Mouse (Mus musculus): ENCODE data around the gene Pms1. TPM values are rescaled to one million over a fixed set of nuclear protein-coding genes. Genes with fewer than 3 reads are reported as not detected.
"Not testable (repeated sequence)": the region's sequence is repeated elsewhere in the genome, so short reads cannot be mapped to it uniquely, and the experiment has no call there.

Pms1 gene
- total RNA-seq, 1 experiment, result 15.2 TPM

- Histone ChIP-seq H3K4me3 (ENCODE audit: insufficient read depth in 1 of 2, low read depth in 1 of 2, low read length in 2 of 2, poor library complexity in 1 of 2, severe bottlenecking in 1 of 2) (no peak overlapping the region), H3K27ac (ENCODE audit: insufficient read depth, low read depth, low read length, poor library complexity, severe bottlenecking) (no peak overlapping the region), H3K9ac (ENCODE audit: insufficient read depth, low read depth, low read length, poor library complexity, severe bottlenecking) (no peak overlapping the region), H3K4me1 (ENCODE audit: control insufficient read depth in 2 of 2, insufficient read depth in 2 of 2, low read length in 2 of 2, poor library complexity in 1 of 2) (no peaks in the 10 kb centered on the region), H3K36me3 (ENCODE audit: control insufficient read depth, insufficient read depth, low read length, poor library complexity, severe bottlenecking) (no peaks in the 10 kb centered on the region; the same call in 1 of the 2 replicates), H3K9me3 (ENCODE audit: control insufficient read depth, insufficient read depth, low read depth, low read length) (no peaks in the 10 kb centered on the region)
- TF ChIP-seq MAFK (IDR thresholded peaks at IDR 0.05; ENCODE audit: insufficient read depth, low read depth, low read length), result no peak
- TF ChIP-seq HCFC1 (IDR thresholded peaks at IDR 0.05; ENCODE audit: borderline replicate concordance, insufficient read depth, low read length), result no peak
- DNase-seq (ENCODE audit: low read depth, low spot score), result no peak
- in situ Hi-C loops (cut with MboI; ENCODE audit: low sequenced_read_pairs in 2 of 2, unreplicated experiment in 2 of 2), result no loop called here
These were observed 26.9 kb downstream of the Pms1 start for GRCm38 (mm10) chr1:53269901-53270300.

- H3K4me1 ChIP-seq (ENCODE audit: control insufficient read depth in 2 of 2, insufficient read depth in 2 of 2, low read length in 2 of 2, poor library complexity in 1 of 2); H3K27ac ChIP-seq (ENCODE audit: insufficient read depth, low read depth, low read length, poor library complexity, severe bottlenecking); H3K9me3 ChIP-seq (ENCODE audit: control insufficient read depth, insufficient read depth, low read depth, low read length); H3K36me3 ChIP-seq (ENCODE audit: control insufficient read depth, insufficient read depth, low read length, poor library complexity, severe bottlenecking); H3K4me3 ChIP-seq (ENCODE audit: insufficient read depth in 1 of 2, low read depth in 1 of 2, low read length in 2 of 2, poor library complexity in 1 of 2, severe bottlenecking in 1 of 2); DNase-seq (ENCODE audit: low read depth, low spot score); H3K9ac ChIP-seq (ENCODE audit: insufficient read depth, low read depth, low read length, poor library complexity, severe bottlenecking); in situ Hi-C loops (cut with MboI; ENCODE audit: low sequenced_read_pairs in 2 of 2, unreplicated experiment in 2 of 2): not testable (repeated sequence)
These were observed 31.7 kb downstream of the Pms1 start for GRCm38 (mm10) chr1:53264958-53265612.

- DNase-seq (ENCODE audit: low read depth, low spot score), result no peak
These were observed 70.8 kb downstream of the Pms1 start for GRCm38 (mm10) chr1:53226063-53226462.

GRCm38 (mm10) chr1:53225616-53226015, 71.2 kb downstream of the Pms1 start:
- Histone ChIP-seq H3K27ac (ENCODE audit: insufficient read depth, low read depth, low read length, poor library complexity, severe bottlenecking) (no peak overlapping the region), H3K4me1 (ENCODE audit: control insufficient read depth in 2 of 2, insufficient read depth in 2 of 2, low read length in 2 of 2, poor library complexity in 1 of 2) (no peaks in the 10 kb centered on the region), H3K4me3 (ENCODE audit: insufficient read depth in 1 of 2, low read depth in 1 of 2, low read length in 2 of 2, poor library complexity in 1 of 2, severe bottlenecking in 1 of 2) (no peak overlapping the region), H3K9ac (ENCODE audit: insufficient read depth, low read depth, low read length, poor library complexity, severe bottlenecking) (no peak overlapping the region), H3K36me3 (ENCODE audit: control insufficient read depth, insufficient read depth, low read length, poor library complexity, severe bottlenecking) (no peaks in the 10 kb centered on the region), H3K9me3 (ENCODE audit: control insufficient read depth, insufficient read depth, low read depth, low read length) (no peaks in the 10 kb centered on the region)
- in situ Hi-C loops (cut with MboI; ENCODE audit: low sequenced_read_pairs in 2 of 2, unreplicated experiment in 2 of 2), result no loop called here
- no peak for DNase-seq (ENCODE audit: low read depth, low spot score)
- TF ChIP-seq ZNF384 (IDR thresholded peaks at IDR 0.05; ENCODE audit: low read depth, low read length), result no peak
- TF ChIP-seq HCFC1 (IDR thresholded peaks at IDR 0.05; ENCODE audit: borderline replicate concordance, insufficient read depth, low read length), result no peak
- TF ChIP-seq CHD2 (IDR thresholded peaks at IDR 0.05; ENCODE audit: low read depth, low read length), result no peak
- TF ChIP-seq ZC3H11A (IDR thresholded peaks at IDR 0.05; ENCODE audit: borderline replicate concordance, low read depth, low read length), result no peak
- no peak for TF ChIP-seq MAFK (IDR thresholded peaks at IDR 0.05; ENCODE audit: insufficient read depth, low read depth, low read length)

More at GRCm38 (mm10) chr1:53226063-53226462, 70.8 kb downstream of the Pms1 start:
- in situ Hi-C loops (cut with MboI; ENCODE audit: low sequenced_read_pairs in 2 of 2, unreplicated experiment in 2 of 2), result no loop called here
- Histone ChIP-seq H3K4me3 (ENCODE audit: insufficient read depth in 1 of 2, low read depth in 1 of 2, low read length in 2 of 2, poor library complexity in 1 of 2, severe bottlenecking in 1 of 2) (no peak overlapping the region), H3K9me3 (ENCODE audit: control insufficient read depth, insufficient read depth, low read depth, low read length) (no peaks in the 10 kb centered on the region), H3K36me3 (ENCODE audit: control insufficient read depth, insufficient read depth, low read length, poor library complexity, severe bottlenecking) (no peaks in the 10 kb centered on the region), H3K9ac (ENCODE audit: insufficient read depth, low read depth, low read length, poor library complexity, severe bottlenecking) (no peak overlapping the region), H3K27ac (ENCODE audit: insufficient read depth, low read depth, low read length, poor library complexity, severe bottlenecking) (no peak overlapping the region), H3K4me1 (ENCODE audit: control insufficient read depth in 2 of 2, insufficient read depth in 2 of 2, low read length in 2 of 2, poor library complexity in 1 of 2) (no peaks in the 10 kb centered on the region)
- no peak for TF ChIP-seq CHD2 (IDR thresholded peaks at IDR 0.05; ENCODE audit: low read depth, low read length)
- TF ChIP-seq HCFC1 (IDR thresholded peaks at IDR 0.05; ENCODE audit: borderline replicate concordance, insufficient read depth, low read length), result no peak
- TF ChIP-seq ZNF384 (IDR thresholded peaks at IDR 0.05; ENCODE audit: low read depth, low read length), result no peak
- TF ChIP-seq ZC3H11A (IDR thresholded peaks at IDR 0.05; ENCODE audit: borderline replicate concordance, low read depth, low read length), result no peak
- no peak for TF ChIP-seq MAFK (IDR thresholded peaks at IDR 0.05; ENCODE audit: insufficient read depth, low read depth, low read length)

GRCm38 (mm10) chr1:53224775-53225174, 72.0 kb downstream of the Pms1 start:
- H3K4me3 ChIP-seq (ENCODE audit: insufficient read depth in 1 of 2, low read depth in 1 of 2, low read length in 2 of 2, poor library complexity in 1 of 2, severe bottlenecking in 1 of 2), result no peak overlapping the region
- no peak overlapping the region for H3K27ac ChIP-seq (ENCODE audit: insufficient read depth, low read depth, low read length, poor library complexity, severe bottlenecking)
- H3K9ac ChIP-seq (ENCODE audit: insufficient read depth, low read depth, low read length, poor library complexity, severe bottlenecking), result no peak overlapping the region
- TF ChIP-seq HCFC1 (IDR thresholded peaks at IDR 0.05; ENCODE audit: borderline replicate concordance, insufficient read depth, low read length) (no peak), CHD2 (IDR thresholded peaks at IDR 0.05; ENCODE audit: low read depth, low read length) (no peak), ZC3H11A (IDR thresholded peaks at IDR 0.05; ENCODE audit: borderline replicate concordance, low read depth, low read length) (no peak), ZNF384 (IDR thresholded peaks at IDR 0.05; ENCODE audit: low read depth, low read length) (no peak), MAFK (IDR thresholded peaks at IDR 0.05; ENCODE audit: insufficient read depth, low read depth, low read length) (no peak)
- no peaks in the 10 kb centered on the region for H3K9me3 ChIP-seq (ENCODE audit: control insufficient read depth, insufficient read depth, low read depth, low read length)
- no peaks in the 10 kb centered on the region for H3K4me1 ChIP-seq (ENCODE audit: control insufficient read depth in 2 of 2, insufficient read depth in 2 of 2, low read length in 2 of 2, poor library complexity in 1 of 2)
- DNase-seq (ENCODE audit: low read depth, low spot score), result no peak
- H3K36me3 ChIP-seq (ENCODE audit: control insufficient read depth, insufficient read depth, low read length, poor library complexity, severe bottlenecking), result no peaks in the 10 kb centered on the region
- in situ Hi-C loops (cut with MboI; ENCODE audit: low sequenced_read_pairs in 2 of 2, unreplicated experiment in 2 of 2), result no loop called here

Measured in ES-E14 (cell line).